Mouse (Mus musculus) myocyte (in vitro differentiated cells): ENCODE measurements around the gene 9630041A04Rik. TPM values are rescaled to one million over a fixed set of nuclear protein-coding genes. Genes with fewer than 3 reads are reported as not detected.

Source experiments
- H3K27me3 ChIP-seq: one replicate; pipeline ENCODE4 v1.6.1; 2011; ENCODE audit not compliant: control insufficient read depth, insufficient read depth, insufficient read length
- H3K36me3 ChIP-seq: one replicate; pipeline ENCODE4 v1.6.1; 2011; ENCODE audit not compliant: control insufficient read depth, insufficient read depth
- H3K4me2 ChIP-seq: one replicate; pipeline ENCODE4 v1.6.1; 2011; ENCODE audit warnings: low read depth, control low read depth
- H3K4me3 ChIP-seq: one replicate; pipeline ENCODE4 v1.5.1; 2011; ENCODE audit warnings: mild to moderate bottlenecking, control low read depth, moderate library complexity
- H3K79me2 ChIP-seq: one replicate; pipeline ENCODE4 v1.6.1; 2011; ENCODE audit not compliant: control insufficient read depth, insufficient read depth
- H3ac ChIP-seq: one replicate; pipeline ENCODE4 v1.6.1; 2011; ENCODE audit not compliant: control insufficient read depth, insufficient read length
- CEBPB ChIP-seq: IDR thresholded peaks from 2 replicates; pipeline ENCODE4 v1.6.1; 2011; ENCODE audit warnings: mild to moderate bottlenecking, moderate library complexity; ENCODE audit not compliant: poor library complexity, insufficient read depth, severe bottlenecking
- E2F4 ChIP-seq: IDR thresholded peaks from one replicate; pipeline ENCODE4 v1.6.1; 2011; ENCODE audit warnings: mild to moderate bottlenecking, control low read depth, moderate library complexity; ENCODE audit not compliant: insufficient read depth
- MAX ChIP-seq: IDR thresholded peaks from one replicate; pipeline ENCODE4 v1.6.1; 2011; ENCODE audit warnings: low read depth, mild to moderate bottlenecking, control low read depth
- MYOD1 ChIP-seq, 3 experiments: IDR thresholded peaks; one replicate each; pipeline ENCODE4 v1.6.1; 2011; ENCODE audit warnings: control low read depth in 2 of 3, low read depth in 2 of 3, mild to moderate bottlenecking in 2 of 3, moderate library complexity in 1 of 3; ENCODE audit not compliant: insufficient read length in 2 of 3, control insufficient read depth in 1 of 3
- MYOG ChIP-seq, 3 experiments: IDR thresholded peaks; one replicate each; pipeline ENCODE4 v1.6.1; 2011; ENCODE audit warnings: control low read depth in 2 of 3, low read depth in 2 of 3, mild to moderate bottlenecking in 2 of 3; ENCODE audit not compliant: insufficient read length in 2 of 3, control insufficient read depth in 1 of 3, insufficient read depth in 1 of 3
- POLR2A ChIP-seq: IDR thresholded peaks from one replicate; pipeline ENCODE4 v1.6.1; 2011; ENCODE audit warnings: low read depth, mild to moderate bottlenecking, control low read depth, moderate library complexity; ENCODE audit not compliant: insufficient read length
- POLR2AphosphoS2 ChIP-seq: IDR thresholded peaks from one replicate; pipeline ENCODE4 v1.6.1; 2011; ENCODE audit warnings: low read depth, control low read depth; ENCODE audit not compliant: insufficient read length
- REST ChIP-seq: IDR thresholded peaks from one replicate; pipeline ENCODE4 v1.6.1; 2011; ENCODE audit warnings: mild to moderate bottlenecking, control low read depth, moderate library complexity; ENCODE audit not compliant: insufficient read depth, insufficient read length
- SRF ChIP-seq: IDR thresholded peaks from one replicate; pipeline ENCODE4 v1.6.1; 2011; ENCODE audit warnings: low read depth; ENCODE audit not compliant: control insufficient read depth, insufficient read length
- TCF12 ChIP-seq: IDR thresholded peaks from one replicate; pipeline ENCODE4 v1.6.1; 2011; ENCODE audit warnings: mild to moderate bottlenecking, control low read depth; ENCODE audit not compliant: poor library complexity, insufficient read depth, severe bottlenecking
- TCF3 ChIP-seq: IDR thresholded peaks from one replicate; pipeline ENCODE4 v1.6.1; 2011; ENCODE audit warnings: low read depth, control low read depth; ENCODE audit not compliant: insufficient read length
- USF1 ChIP-seq: IDR thresholded peaks from one replicate; pipeline ENCODE4 v1.6.1; 2011; ENCODE audit warnings: low read depth, mild to moderate bottlenecking, control low read depth, moderate library complexity
- polyA plus RNA-seq: library from polyadenylated mRNA; unstranded; fragments of >200 nt; fragmentation: generic; extraction: Trizol; gene quantifications from one replicate; pipeline ENCODE4 v1.2.1, GENCODE M21; 2012; ENCODE audit warnings: missing spikeins

9630041A04Rik gene
- polyA plus RNA-seq, 1 experiment: not detected

DNA sequence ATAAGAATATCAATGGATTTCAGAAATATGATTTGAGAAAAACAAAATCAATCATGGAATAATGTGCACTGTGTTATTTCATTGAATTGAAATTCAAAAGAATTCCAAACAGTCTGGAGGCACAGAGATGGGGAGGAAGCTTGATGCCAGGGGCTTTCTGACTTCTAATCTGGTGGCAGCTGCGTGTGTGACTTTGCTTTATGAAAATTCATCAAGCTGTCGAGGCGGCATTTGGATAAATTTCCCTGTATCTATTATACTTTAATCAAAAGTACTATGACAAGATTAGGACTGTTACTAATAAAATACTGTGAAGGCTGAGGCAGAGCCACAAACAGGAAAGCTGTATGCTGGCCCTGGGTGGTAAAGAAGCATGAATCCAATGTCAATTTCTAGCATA, 41.8 kb downstream of the 9630041A04Rik start:
- Histone ChIP-seq H3K79me2 (no peaks in the 10 kb centered on the region), H3ac (no peak overlapping the region), H3K27me3 (no peaks in the 10 kb centered on the region), H3K4me3 (no peak overlapping the region), H3K4me2 (no peak overlapping the region), H3K36me3 (no peaks in the 10 kb centered on the region)
- TF ChIP-seq MAX (no peak), SRF (no peak), REST (no peak), E2F4 (no peak), POLR2AphosphoS2 (no peak), MYOD1 (IDR thresholded peaks at IDR 0.05; ENCODE audit: control insufficient read depth in 1 of 3, insufficient read length in 2 of 3, low read depth in 2 of 3) (no peak), USF1 (no peak), MYOG (IDR thresholded peaks at IDR 0.05; ENCODE audit: control insufficient read depth in 1 of 3, insufficient read depth in 1 of 3, insufficient read length in 2 of 3, low read depth in 2 of 3) (no peak)

DNA sequence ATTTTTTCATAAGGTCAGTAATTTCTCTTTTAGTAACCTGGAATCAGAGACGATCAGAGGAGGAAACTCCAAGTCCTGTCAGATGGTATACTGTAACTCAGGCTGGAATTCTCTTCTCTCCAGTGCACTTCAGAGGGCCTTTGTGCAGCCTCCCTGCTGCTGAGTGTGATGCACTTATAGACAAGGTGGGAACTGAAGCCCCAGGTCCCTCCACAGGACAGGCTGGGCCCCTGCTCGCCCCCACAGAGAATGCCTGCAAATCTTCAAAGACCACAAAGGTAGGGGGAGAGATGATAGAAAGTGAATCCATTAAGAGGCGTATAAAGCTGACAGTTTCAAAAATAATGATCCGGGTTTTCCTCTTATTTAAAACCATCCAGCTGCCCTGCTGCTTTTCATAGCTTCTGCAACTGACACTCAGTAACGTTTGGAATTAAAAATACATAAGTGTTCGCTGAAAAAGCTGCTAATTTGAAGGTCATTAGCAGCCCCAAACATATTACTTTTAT, 46.2 kb downstream of the 9630041A04Rik start:
- Histone ChIP-seq H3K27me3 (no peaks in the 10 kb centered on the region), H3K79me2 (no peaks in the 10 kb centered on the region), H3K4me3 (no peak overlapping the region), H3K4me2 (no peak overlapping the region), H3K36me3 (no peaks in the 10 kb centered on the region), H3ac (no peak overlapping the region)
- TF ChIP-seq CEBPB (no peak), MYOD1 (IDR thresholded peaks at IDR 0.05; ENCODE audit: control insufficient read depth in 1 of 3, insufficient read length in 2 of 3, low read depth in 2 of 3) (no peak), SRF (no peak), POLR2A (no peak), POLR2AphosphoS2 (no peak), MAX (no peak), TCF12 (no peak), REST (no peak), USF1 (no peak), E2F4 (no peak), TCF3 (no peak), MYOG (IDR thresholded peaks at IDR 0.05; ENCODE audit: control insufficient read depth in 1 of 3, insufficient read depth in 1 of 3, insufficient read length in 2 of 3, low read depth in 2 of 3) (no peak)

DNA sequence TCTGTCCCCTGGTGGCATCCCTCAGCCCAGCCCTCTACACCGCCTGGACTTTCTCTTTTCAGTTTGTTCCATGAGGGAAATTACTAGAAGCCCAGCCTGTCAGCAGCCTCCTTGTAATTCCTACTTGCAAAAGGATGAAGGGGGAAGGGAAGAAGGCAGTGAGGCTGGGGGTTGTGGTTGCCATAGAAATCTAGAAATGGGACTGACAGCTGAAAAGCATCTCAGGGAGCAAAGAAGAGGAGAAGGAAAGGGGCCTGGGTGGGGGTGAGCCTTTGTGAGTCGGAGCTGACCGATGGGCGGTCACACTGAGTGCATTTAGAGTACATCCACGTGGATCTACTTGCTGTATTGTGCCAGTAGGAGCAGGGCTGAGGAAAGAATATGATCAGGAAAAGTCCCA, 47.2 kb downstream of the 9630041A04Rik start:
- no peak overlapping the region for H3K4me2 ChIP-seq
- no peak overlapping the region for H3ac ChIP-seq
- no peak overlapping the region for H3K4me3 ChIP-seq
- no peaks in the 10 kb centered on the region for H3K27me3 ChIP-seq
- TF ChIP-seq CEBPB (no peak), TCF3 (no peak)
- H3K79me2 ChIP-seq: no peaks in the 10 kb centered on the region
- H3K36me3 ChIP-seq: no peaks in the 10 kb centered on the region

DNA sequence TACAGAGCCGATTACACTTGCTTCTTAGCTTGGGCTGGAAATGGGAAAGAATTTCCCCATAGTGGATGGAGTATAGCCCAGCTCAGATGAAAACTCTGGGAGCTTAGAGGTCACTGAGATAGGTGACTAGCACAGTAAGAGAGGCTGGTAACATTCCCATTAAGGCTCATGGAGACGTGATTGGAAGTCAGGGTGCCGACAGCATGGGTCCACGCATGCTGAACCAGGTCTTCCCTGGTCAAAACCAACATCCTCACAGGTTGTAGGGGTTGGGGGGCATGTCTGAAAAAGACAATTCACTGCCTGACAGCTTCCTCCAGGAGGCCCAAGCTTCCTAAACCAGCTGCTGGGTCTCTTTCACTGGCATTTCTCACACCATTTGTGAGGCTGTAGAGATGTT, 47.9 kb downstream of the 9630041A04Rik start:
- H3K79me2 ChIP-seq: no peaks in the 10 kb centered on the region
- no peak overlapping the region for H3K4me2 ChIP-seq
- TF ChIP-seq CEBPB: no peak
- no peak for TF ChIP-seq USF1
- TF ChIP-seq MYOD1 (IDR thresholded peaks at IDR 0.05; ENCODE audit: control insufficient read depth in 1 of 3, insufficient read length in 2 of 3, low read depth in 2 of 3): no peak
- no peak for TF ChIP-seq TCF12
- TF ChIP-seq E2F4: no peak
- TF ChIP-seq POLR2A: no peak
- TF ChIP-seq SRF: no peak
- TF ChIP-seq POLR2AphosphoS2: no peak
- TF ChIP-seq MAX: no peak
- TF ChIP-seq REST: no peak
- no peak for TF ChIP-seq MYOG (IDR thresholded peaks at IDR 0.05; ENCODE audit: control insufficient read depth in 1 of 3, insufficient read depth in 1 of 3, insufficient read length in 2 of 3, low read depth in 2 of 3)
- no peak for TF ChIP-seq TCF3
- no peak overlapping the region for H3ac ChIP-seq
- H3K4me3 ChIP-seq: no peak overlapping the region
- no peaks in the 10 kb centered on the region for H3K27me3 ChIP-seq
- no peaks in the 10 kb centered on the region for H3K36me3 ChIP-seq

GRCm38 (mm10) chr9:101911176-101911866, 49.7 kb downstream of the 9630041A04Rik start:
- H3K4me3 ChIP-seq: no peak overlapping the region
- no peak overlapping the region for H3K4me2 ChIP-seq
- TF ChIP-seq TCF3 (no peak), POLR2AphosphoS2 (no peak), POLR2A (no peak), SRF (no peak), TCF12 (no peak), MAX (no peak), MYOG (IDR thresholded peaks at IDR 0.05; ENCODE audit: control insufficient read depth in 1 of 3, insufficient read depth in 1 of 3, insufficient read length in 2 of 3, low read depth in 2 of 3) (no peak), REST (no peak), USF1 (no peak), MYOD1 (IDR thresholded peaks at IDR 0.05; ENCODE audit: control insufficient read depth in 1 of 3, insufficient read length in 2 of 3, low read depth in 2 of 3) (no peak), CEBPB (no peak), E2F4 (no peak)
- no peaks in the 10 kb centered on the region for H3K79me2 ChIP-seq
- H3K27me3 ChIP-seq: no peaks in the 10 kb centered on the region
- no peaks in the 10 kb centered on the region for H3K36me3 ChIP-seq
- no peak overlapping the region for H3ac ChIP-seq
